29 mouse cellular contexts compared by ENCODE assay signal in the genomic region with DNA sequence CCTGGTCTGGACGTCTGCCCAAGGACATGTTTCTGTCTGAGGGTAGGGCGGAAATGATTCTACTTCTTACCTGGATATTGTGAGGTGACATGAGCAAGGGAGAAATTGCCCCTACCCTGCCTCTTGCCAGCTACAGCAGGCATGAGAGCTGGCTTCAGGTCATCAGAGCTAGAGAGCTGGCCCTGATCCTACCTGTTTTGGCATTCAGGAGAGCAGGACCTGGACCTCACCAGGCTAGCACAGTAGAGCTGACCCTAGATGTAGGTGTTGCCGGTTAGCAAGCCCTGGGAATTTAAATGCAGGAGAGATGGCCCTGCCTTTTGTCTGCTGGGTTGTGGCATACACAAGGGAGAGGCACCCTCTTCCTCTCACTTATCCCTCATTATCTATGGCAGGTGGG.
DNase-seq lines count a peak whose midpoint lies in the region; ATAC-seq lines count a peak whose summit lies in the region.
"Had no signal": no experiment of that assay in that cellular context is flagged by ENCODE, and none has a peak within 500 bp of the region (broad histone marks: within the 10 kb centered on the region; RNA-seq: fewer than 3 reads in every experiment).

No protein-coding gene starts in this region.

- H3K9ac ChIP-seq in intestine, embryonic 16.5 days (ENCODE audit: low read depth, low read length): no peak overlapping the region
- H3K9ac ChIP-seq: embryonic facial prominence, embryonic 13.5 days; forebrain, embryonic 13.5 days; hindbrain, embryonic 13.5 days had no signal

- intact Hi-C loops in heart, postnatal 10 days (cut with DNase I): no loop called here

- DNase-seq in cerebellum, adult 11 months: peak; percentile 14
- DNase-seq in cerebellum, adult 8-10 months: no peak
- peak; percentile 21 for DNase-seq in cerebellum, adult 11-12 months
- peak; percentile 27 for DNase-seq in cerebellum, adult 9-10 months
- no peak for DNase-seq in heart, postnatal 10 days
- DNase-seq: adrenal gland, postnatal 10 days; adrenal gland, postnatal 36 days; B cell, adult 2 months; embryo, embryonic 11 days; gastrocnemius, adult 2 months; gastrocnemius, postnatal 14 days; heart, adult 11 months; heart, postnatal 36 days; kidney, adult 2 months had no signal

- ATAC-seq in inflammation-experienced regulatory T-cells, adult 6 months: no peak
- ATAC-seq in intestine, embryonic 16.5 days: no peak
- ATAC-seq: forebrain, embryonic 13.5 days; forebrain, embryonic 16.5 days; hindbrain, embryonic 16.5 days; intestine, postnatal 0 days; Patski had no signal

- no peaks in the 10 kb centered on the region for H3K36me3 ChIP-seq in intestine, embryonic 16.5 days (ENCODE audit: control insufficient read depth, insufficient read depth, low read length)
- H3K36me3 ChIP-seq: embryonic facial prominence, embryonic 10.5 days; embryonic facial prominence, embryonic 13.5 days; G1E; hindbrain, embryonic 10.5 days; hindbrain, embryonic 13.5 days had no signal

- H3K27me3 ChIP-seq in intestine, embryonic 16.5 days (replicated peaks; ENCODE audit: control insufficient read depth, insufficient read depth, low read length): no peaks in the 10 kb centered on the region
- H3K27me3 ChIP-seq: CH12.LX; embryonic facial prominence, embryonic 13.5 days; forebrain, embryonic 13.5 days; hindbrain, embryonic 13.5 days; Patski had no signal

- no peak overlapping the region for H3K4me2 ChIP-seq in intestine, embryonic 16.5 days (ENCODE audit: low read depth, low read length)
- H3K4me2 ChIP-seq: embryonic facial prominence, embryonic 13.5 days; forebrain, embryonic 13.5 days; heart, embryonic 11.5 days; hindbrain, embryonic 13.5 days had no signal

- WGBS in intestine, embryonic 16.5 days: 79% methylated on average over 3 of the region's 3 CpGs

- no peaks in the 10 kb centered on the region for H3K9me3 ChIP-seq in intestine, embryonic 16.5 days (ENCODE audit: control insufficient read depth, low read length)
- H3K9me3 ChIP-seq: embryonic facial prominence, embryonic 10.5 days; embryonic facial prominence, embryonic 13.5 days; forebrain, embryonic 13.5 days; hindbrain, embryonic 10.5 days; hindbrain, embryonic 13.5 days had no signal

- no peak overlapping the region for H3K4me3 ChIP-seq in intestine, embryonic 16.5 days (ENCODE audit: low read length)
- H3K4me3 ChIP-seq: embryonic facial prominence, embryonic 10.5 days; embryonic facial prominence, embryonic 13.5 days; erythroblast, embryonic 14.5 days; forebrain, embryonic 13.5 days; gastrocnemius, adult 2 months; hindbrain, embryonic 10.5 days; hindbrain, embryonic 13.5 days had no signal

- H3K4me1 ChIP-seq in intestine, embryonic 16.5 days (ENCODE audit: control insufficient read depth, insufficient read depth, low read length): no peaks in the 10 kb centered on the region
- H3K4me1 ChIP-seq: embryonic facial prominence, embryonic 10.5 days; embryonic facial prominence, embryonic 13.5 days; hindbrain, embryonic 10.5 days; hindbrain, embryonic 13.5 days had no signal

- H3K27ac ChIP-seq in intestine, embryonic 16.5 days (ENCODE audit: low read length): no peak overlapping the region
- H3K27ac ChIP-seq: embryonic facial prominence, embryonic 10.5 days; embryonic facial prominence, embryonic 13.5 days; forebrain, embryonic 13.5 days; gastrocnemius, adult 2 months; hindbrain, embryonic 10.5 days; hindbrain, embryonic 13.5 days had no signal

Comparison
In these comparisons a context has a peak if more than half of its experiments do, and no peak if none do; other contexts are left out.
1. DNase-seq: peak in cerebellum, adult 11 months (single experiment), cerebellum, adult 11-12 months (single experiment) and cerebellum, adult 9-10 months (single experiment); none in cerebellum, adult 8-10 months (single experiment) and heart, postnatal 10 days (0 of 2).